Mouse (Mus musculus): ENCODE results near the gene Shisa6. TPM values are rescaled to one million over a fixed set of nuclear protein-coding genes. Genes with fewer than 3 reads are reported as not detected.

Shisa6 gene
- polyA plus RNA-seq, 1 experiment from 2014 or later: not detected

GRCm38 (mm10) chr11:66222133-66222532, 303.6 kb downstream of the Shisa6 start:
- CTCF ChIA-PET: no interaction called here
- POLR2A ChIA-PET: no interaction called here
- in situ Hi-C loops (cut with MboI; ENCODE audit: low pct_unique_long_range_greater_than_20kb): no loop called here
- DNase-seq (ENCODE audit: low read depth, low spot score): no peak
- no peaks in the 10 kb centered on the region for H3K27me3 ChIP-seq
- no peak for ATAC-seq
- no peak for TF ChIP-seq CTCF (IDR thresholded peaks at IDR 0.05)

DNA sequence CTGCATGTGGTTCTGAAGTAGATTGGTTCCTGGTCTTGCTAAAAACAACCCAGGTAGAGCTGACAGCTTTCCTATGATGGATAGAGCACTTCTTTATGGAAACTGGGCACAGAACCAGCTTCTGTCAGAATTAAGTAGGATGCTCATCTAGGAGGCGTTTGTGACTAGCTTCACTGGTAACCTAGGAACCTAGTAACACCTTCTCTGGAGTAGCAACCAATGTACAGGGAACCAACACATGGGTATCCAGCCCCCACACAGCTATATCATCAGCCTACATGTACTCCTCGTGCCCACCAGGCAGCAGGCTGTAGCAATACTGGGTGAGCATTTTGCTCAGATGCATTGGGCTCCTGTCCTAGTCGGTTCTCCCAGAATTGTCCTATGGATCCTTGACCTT, 307.3 kb downstream of the Shisa6 start:
- DNase-seq (ENCODE audit: low read depth, low spot score): no peak
- POLR2A ChIA-PET: interaction anchor here (0.7 kb wide), 1 partner anchor 225 kb away, joined by 6 read pairs; no protein-coding TSS in a partner anchor
- no peak for TF ChIP-seq CTCF (IDR thresholded peaks at IDR 0.05)
- in situ Hi-C loops (cut with MboI; ENCODE audit: low pct_unique_long_range_greater_than_20kb): no loop called here
- no peak for ATAC-seq
- no peaks in the 10 kb centered on the region for H3K27me3 ChIP-seq
- CTCF ChIA-PET: interaction anchor here (0.5 kb wide), 1 partner anchor 32 kb away, joined by 3 read pairs; no protein-coding TSS in a partner anchor

GRCm38 (mm10) chr11:66188627-66189287, 337.0 kb downstream of the Shisa6 start:
- no peak for DNase-seq (ENCODE audit: low read depth, low spot score)
- CTCF ChIA-PET: no interaction called here
- H3K27me3 ChIP-seq: no peaks in the 10 kb centered on the region
- ATAC-seq: no peak
- no peak for TF ChIP-seq CTCF (IDR thresholded peaks at IDR 0.05)
- POLR2A ChIA-PET: no interaction called here
- in situ Hi-C loops (cut with MboI; ENCODE audit: low pct_unique_long_range_greater_than_20kb): no loop called here

DNA sequence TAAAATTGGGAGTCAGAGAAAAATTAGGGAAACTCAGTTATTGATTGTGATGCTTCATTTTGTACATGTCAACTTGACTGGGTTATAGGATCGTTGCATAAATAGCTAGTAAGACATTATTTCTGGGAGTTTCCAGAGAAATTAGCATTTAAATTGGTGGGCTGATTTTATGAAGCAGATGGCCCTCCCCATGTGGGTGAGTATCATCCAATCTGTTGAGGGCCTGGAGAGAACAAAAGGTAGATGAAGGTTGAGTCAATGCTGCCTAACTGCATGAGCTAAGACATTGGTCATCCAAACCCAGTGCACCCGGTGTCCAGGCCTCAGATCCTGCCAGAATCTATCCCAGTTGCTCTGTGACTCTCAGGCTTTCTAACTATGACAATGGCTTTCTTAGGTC, 337.6 kb downstream of the Shisa6 start:
- DNase-seq (ENCODE audit: low read depth, low spot score) (no peak), ATAC-seq (no peak)
- in situ Hi-C loops (cut with MboI; ENCODE audit: low pct_unique_long_range_greater_than_20kb): no loop called here
- ChIA-PET CTCF (interaction anchor here (1.3 to 1.4 kb wide), 2 partner anchors 12 to 19 kb away, joined by 4 to 5 read pairs; no protein-coding TSS in a partner anchor), POLR2A (no interaction called here)
- no peaks in the 10 kb centered on the region for H3K27me3 ChIP-seq
- no peak for TF ChIP-seq CTCF (IDR thresholded peaks at IDR 0.05)

DNA sequence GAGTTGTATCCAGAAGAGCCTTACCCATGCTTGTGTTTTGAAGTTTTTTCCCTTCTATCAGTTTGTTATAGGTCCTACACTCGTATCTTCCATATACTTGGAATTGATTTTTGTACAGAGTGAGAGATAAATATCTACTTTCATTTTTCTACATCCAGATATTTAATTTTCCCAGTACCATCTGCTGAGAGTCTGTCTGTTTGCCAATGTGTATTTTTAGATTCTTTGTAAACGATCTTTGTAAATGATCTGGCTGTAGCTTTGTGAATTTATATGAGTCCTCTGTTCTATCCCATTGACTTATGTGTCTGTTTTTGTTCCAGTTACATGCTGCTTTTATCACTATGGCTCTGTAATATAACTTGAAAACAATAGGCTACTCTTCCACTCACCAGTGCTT, 348.0 kb downstream of the Shisa6 start:
- in situ Hi-C loops (cut with MboI; ENCODE audit: low pct_unique_long_range_greater_than_20kb): no loop called here
- DNase-seq (ENCODE audit: low read depth, low spot score) (no peak), ATAC-seq (no peak)
- ChIA-PET POLR2A (interaction anchor here (0.6 kb wide), 1 partner anchor 1238 kb away, joined by 5 read pairs; no protein-coding TSS in a partner anchor), CTCF (no interaction called here)
- TF ChIP-seq CTCF (IDR thresholded peaks at IDR 0.05): no peak
- no peaks in the 10 kb centered on the region for H3K27me3 ChIP-seq

- in situ Hi-C loops (cut with MboI; ENCODE audit: low pct_unique_long_range_greater_than_20kb): no loop called here
- DNase-seq (ENCODE audit: low read depth, low spot score) (no peak), ATAC-seq (no peak)
- no peak for TF ChIP-seq CTCF (IDR thresholded peaks at IDR 0.05)
- POLR2A ChIA-PET: no interaction called here
- CTCF ChIA-PET: interaction anchor here (2.0 kb wide), 1 partner anchor 12 kb away, joined by 4 read pairs; no protein-coding TSS in a partner anchor
- no peaks in the 10 kb centered on the region for H3K27me3 ChIP-seq
These were observed 357.7 kb downstream of the Shisa6 start, which contains the start of gene Dnah9 for GRCm38 (mm10) chr11:66167801-66168651. TSS of gene Dnah9 (minus strand) at chr11:66168551.

DNA sequence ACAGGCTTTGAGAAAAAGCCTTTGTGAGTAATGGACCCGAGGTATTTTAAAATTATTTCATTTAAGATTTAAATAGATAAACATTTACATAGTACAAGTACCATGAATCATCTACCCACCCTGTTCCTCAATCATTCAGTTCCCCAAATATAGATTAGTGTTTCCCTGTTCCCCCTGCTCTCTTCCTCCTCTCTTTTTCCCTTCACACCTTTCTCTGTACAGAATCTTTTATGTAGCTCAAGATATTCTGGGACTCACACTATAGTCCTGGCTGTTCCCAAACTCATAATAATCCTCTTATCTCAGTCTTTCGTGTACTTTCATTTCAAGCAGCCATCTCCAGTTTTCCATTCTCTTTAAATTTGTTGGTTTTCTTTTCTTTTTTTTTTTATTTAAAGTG, 361.7 kb downstream of the Shisa6 start:
- H3K27me3 ChIP-seq: no peaks in the 10 kb centered on the region
- in situ Hi-C loops (cut with MboI; ENCODE audit: low pct_unique_long_range_greater_than_20kb): no loop called here
- CTCF ChIA-PET: no interaction called here
- DNase-seq (ENCODE audit: low read depth, low spot score): no peak
- ATAC-seq: no peak
- TF ChIP-seq CTCF (IDR thresholded peaks at IDR 0.05): no peak
- POLR2A ChIA-PET: no interaction called here

Data from Patski (cell line).